Comparison of ENCODE assay signal across 32 mouse cellular contexts in genomic region chr8:26568423-26569060, GRCm38 (mm10).
DNase-seq lines count a peak whose midpoint lies in the region; ATAC-seq and TF ChIP-seq lines count a peak whose summit lies in the region.
"Had no signal": no experiment of that assay in that cellular context is flagged by ENCODE, and none has a peak within 500 bp of the region (broad histone marks: within the 10 kb centered on the region; RNA-seq: fewer than 3 reads in every experiment).

No protein-coding gene starts in this region.

- H3K27ac ChIP-seq in hindbrain, postnatal 0 days, result no peak overlapping the region
- H3K27ac ChIP-seq in hindbrain, embryonic 13.5 days, result no peak overlapping the region
- H3K27ac ChIP-seq: embryonic facial prominence, embryonic 10.5 days; embryonic facial prominence, embryonic 13.5 days; forebrain, embryonic 12.5 days; gastrocnemius, adult 2 months; heart, embryonic 15.5 days had no signal

- no peak overlapping the region for H3K9ac ChIP-seq in hindbrain, postnatal 0 days (replicated peaks; ENCODE audit: low read length)
- no peak overlapping the region for H3K9ac ChIP-seq in hindbrain, embryonic 13.5 days
- H3K9ac ChIP-seq: embryonic facial prominence, embryonic 13.5 days; forebrain, embryonic 12.5 days; heart, embryonic 12.5 days; heart, embryonic 15.5 days had no signal

- no peak for TF ChIP-seq CTCF in hindbrain, postnatal 0 days (IDR thresholded peaks at IDR 0.05; ENCODE audit: low read depth)

- 57% methylated on average over 15 of the region's 15 CpGs for WGBS in hindbrain, postnatal 0 days
- 63% methylated on average over 15 of the region's 15 CpGs for WGBS in hindbrain, embryonic 13.5 days

- H3K36me3 ChIP-seq in hindbrain, postnatal 0 days (ENCODE audit: insufficient read depth, low read length), result no peaks in the 10 kb centered on the region
- H3K36me3 ChIP-seq in hindbrain, embryonic 13.5 days, result no peaks in the 10 kb centered on the region
- no peaks in the 10 kb centered on the region for H3K36me3 ChIP-seq in splenic B cell, adult 2 months (ENCODE audit: control insufficient read depth, insufficient read depth, low read length, poor library complexity, severe bottlenecking)
- H3K36me3 ChIP-seq: embryonic facial prominence, embryonic 10.5 days; embryonic facial prominence, embryonic 13.5 days; forebrain, embryonic 12.5 days; heart, embryonic 12.5 days; heart, embryonic 15.5 days had no signal

- H3K4me3 ChIP-seq in hindbrain, postnatal 0 days (ENCODE audit: low read length), result no peak overlapping the region
- H3K4me3 ChIP-seq in hindbrain, embryonic 13.5 days, result no peak overlapping the region
- H3K4me3 ChIP-seq: embryonic facial prominence, embryonic 10.5 days; embryonic facial prominence, embryonic 13.5 days; erythroblast, embryonic 14.5 days; forebrain, embryonic 12.5 days; gastrocnemius, adult 2 months; heart, embryonic 12.5 days; heart, embryonic 15.5 days had no signal

- H3K27me3 ChIP-seq in hindbrain, postnatal 0 days (ENCODE audit: insufficient read depth, low read length), result no peaks in the 10 kb centered on the region
- 0 out of 2 replicates have a peak, but pooled peaks cover 2% of the 10 kb centered on the region for H3K27me3 ChIP-seq in hindbrain, embryonic 13.5 days
- H3K27me3 ChIP-seq in splenic B cell, adult 2 months (ENCODE audit: control insufficient read depth, insufficient read depth, low read length, poor library complexity, severe bottlenecking), result no peaks in the 10 kb centered on the region
- H3K27me3 ChIP-seq: embryonic facial prominence, embryonic 13.5 days; forebrain, embryonic 12.5 days; heart, embryonic 15.5 days had no signal

- ATAC-seq in hindbrain, postnatal 0 days, result no peak
- no peak for ATAC-seq in hindbrain, embryonic 13.5 days (ENCODE audit: low FRiP score)
- ATAC-seq: activated CD4-positive, CD25-positive, alpha-beta regulatory T cell, adult 4 months; CD4-positive, CD25-positive, alpha-beta regulatory T cell, adult 4 months; forebrain, embryonic 16.5 days; inflammation-experienced regulatory T-cells, adult 6 months; intestine, embryonic 16.5 days had no signal

- H3K4me1 ChIP-seq in hindbrain, postnatal 0 days (ENCODE audit: insufficient read depth, low read length), result no peaks in the 10 kb centered on the region
- H3K4me1 ChIP-seq in hindbrain, embryonic 13.5 days (replicated peaks), result peaks cover 11% of the 10 kb centered on the region; the same call in 1 of the 2 replicates
- H3K4me1 ChIP-seq: embryonic facial prominence, embryonic 13.5 days; forebrain, embryonic 12.5 days; heart, embryonic 12.5 days; heart, embryonic 15.5 days had no signal

- peak; percentile 78 for DNase-seq in heart, adult 11 months
- no peak for DNase-seq in heart, postnatal 4 days
- no peak for DNase-seq in hindbrain, postnatal 0 days (ENCODE audit: low spot score)
- peak; percentile 11 for DNase-seq in retina, embryonic 14.5 days (ENCODE audit: low spot score)
- DNase-seq in retina, postnatal 1 day, result no peak
- peak; percentile 3 for DNase-seq in splenic B cell, adult 2 months (ENCODE audit: low read depth, low spot score)
- DNase-seq in cerebellum, adult 8-10 months, result no peak
- DNase-seq: adrenal gland, adult 8-10 months; adrenal gland, postnatal 25 days; cerebellum, adult 11 months; cerebellum, adult 2 months; cerebellum, postnatal 10 days; cerebellum, postnatal 36 days; embryo, embryonic 11 days; gastrocnemius, adult 2 months; gastrocnemius, postnatal 14 days; heart, adult 18-20 months; heart, postnatal 10 days; heart, postnatal 36 days; kidney, adult 18-20 months had no signal

- H3K4me2 ChIP-seq in hindbrain, postnatal 0 days (ENCODE audit: low read depth, low read length), result 0 out of 2 replicates have a peak overlapping the region, but pooled peaks have one; percentile 10
- no peak overlapping the region for H3K4me2 ChIP-seq in hindbrain, embryonic 13.5 days
- H3K4me2 ChIP-seq: embryonic facial prominence, embryonic 13.5 days; forebrain, embryonic 12.5 days; heart, embryonic 12.5 days; heart, embryonic 15.5 days had no signal

- H3K9me3 ChIP-seq in hindbrain, postnatal 0 days (ENCODE audit: low read length), result no peaks in the 10 kb centered on the region
- H3K9me3 ChIP-seq in hindbrain, embryonic 13.5 days, result peaks cover 6% of the 10 kb centered on the region; the same call in 1 of the 2 replicates
- H3K9me3 ChIP-seq: embryonic facial prominence, embryonic 13.5 days; heart, embryonic 15.5 days had no signal

Comparison
In these comparisons a context has a peak if more than half of its experiments do, and no peak if none do; other contexts are left out.
1. DNase-seq: peak in heart, adult 11 months (single experiment), retina, embryonic 14.5 days (single experiment) and splenic B cell, adult 2 months (single experiment); none in heart, postnatal 4 days (single experiment), hindbrain, postnatal 0 days (single experiment), retina, postnatal 1 day (single experiment) and cerebellum, adult 8-10 months (single experiment).